Mouse (Mus musculus) CD8-positive naive resting alpha-beta T cell, adult 2 months (primary cell): ENCODE results near the gene Nav1.

Experiments
- DNase-seq, 2 experiments: peaks; one replicate each; pipeline ENCODE4 v3.0.0; 2022; ENCODE audit warnings: low read depth in 2 of 2, low spot score in 2 of 2

Nav1 gene

GRCm38 (mm10) chr1:135583678-135584515 is 23.2 kb downstream of the Nav1 start:
- DNase-seq, result no peak

DNA sequence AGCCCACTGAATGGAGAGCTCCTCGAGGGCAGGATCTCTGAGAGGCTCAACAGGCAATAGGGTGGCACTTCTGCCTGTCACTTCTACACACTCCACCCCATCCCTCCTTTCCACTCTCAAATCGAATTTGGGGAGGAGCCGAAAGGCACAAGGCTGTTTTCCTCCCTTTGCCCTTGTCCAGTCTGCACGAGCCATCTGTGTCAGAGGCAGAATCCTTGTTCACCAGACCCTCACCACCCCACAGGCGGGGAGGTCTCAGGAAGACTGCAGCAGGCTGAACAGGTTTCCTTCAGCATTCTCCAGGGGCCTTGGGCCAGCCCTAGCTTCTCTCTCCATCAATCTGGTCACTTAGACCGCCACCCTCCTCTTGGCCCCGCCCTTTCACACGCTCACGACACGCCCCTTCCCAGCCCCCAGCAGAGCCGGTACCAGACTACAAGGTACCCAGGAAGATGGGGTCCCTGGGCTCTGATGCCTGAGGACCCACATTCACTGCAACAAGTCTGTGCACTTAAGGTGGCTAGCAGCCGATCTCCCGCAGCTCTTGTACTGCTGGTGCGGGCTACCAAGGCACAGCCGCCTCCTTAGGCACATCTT is 23.9 kb downstream of the Nav1 start:
- no peak for DNase-seq

- no peak for DNase-seq
These were observed 26.1 kb downstream of the Nav1 start for GRCm38 (mm10) chr1:135581001-135581400.

DNA sequence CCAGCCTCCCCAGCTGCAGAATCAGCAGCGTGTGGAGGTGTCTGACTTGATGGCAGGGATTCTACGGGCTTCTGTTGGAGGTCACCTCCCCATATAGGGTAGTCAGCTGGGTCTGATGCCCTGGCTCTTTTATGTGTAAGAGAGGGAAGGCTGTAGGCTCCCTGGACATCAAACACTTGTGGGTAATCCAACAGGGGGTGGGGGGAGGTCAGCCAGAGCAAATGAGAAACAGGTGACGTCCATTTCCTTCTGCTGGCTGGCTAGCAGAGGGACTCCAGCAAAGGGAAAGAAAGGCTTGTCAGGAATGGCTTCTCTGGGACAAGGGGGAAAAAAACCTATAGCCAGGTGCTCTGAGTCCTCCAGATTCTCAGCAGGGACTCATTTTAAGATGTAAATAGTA is 28.0 kb downstream of the Nav1 start:
- DNase-seq, result no peak

GRCm38 (mm10) chr1:135577793-135578192 is 29.3 kb downstream of the Nav1 start:
- DNase-seq, result no peak

GRCm38 (mm10) chr1:135575393-135575792 is 31.7 kb downstream of the Nav1 start:
- no peak for DNase-seq

DNA sequence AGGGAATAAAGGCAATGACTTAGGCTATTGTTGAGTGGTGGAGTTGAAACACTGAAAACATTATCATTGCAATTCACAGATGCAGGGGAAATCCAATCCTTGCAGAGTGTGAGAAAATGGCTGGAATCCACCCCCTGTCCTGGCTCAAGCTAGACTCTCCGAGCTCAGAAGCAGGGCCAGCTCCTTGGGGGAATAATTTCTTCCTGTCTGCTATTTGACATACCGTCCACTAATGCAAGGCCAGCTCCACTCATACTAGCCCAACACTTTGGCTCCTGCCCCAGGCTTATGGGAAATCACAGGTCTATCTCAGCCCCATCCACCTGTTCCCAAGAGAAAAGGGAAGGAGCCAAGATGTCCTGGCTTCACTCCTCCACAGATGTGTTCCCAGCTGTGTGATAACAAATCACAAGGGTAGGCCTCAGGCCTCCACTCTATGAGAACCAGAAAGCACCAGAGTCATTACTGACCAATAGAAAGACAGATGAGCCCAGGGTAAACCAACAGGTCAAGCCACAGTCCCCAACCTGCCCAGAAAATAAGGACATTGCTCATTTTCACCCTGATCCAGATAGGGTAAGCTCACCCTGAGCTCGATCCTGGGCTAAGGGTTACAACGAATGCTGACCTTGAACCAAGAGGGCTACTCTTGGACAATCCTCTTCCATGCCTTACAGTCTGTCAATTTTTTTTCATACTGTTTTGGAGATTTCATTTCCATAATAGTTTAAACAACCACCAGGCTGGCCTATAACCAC is 32.5 kb downstream of the Nav1 start:
- DNase-seq, result no peak

DNA sequence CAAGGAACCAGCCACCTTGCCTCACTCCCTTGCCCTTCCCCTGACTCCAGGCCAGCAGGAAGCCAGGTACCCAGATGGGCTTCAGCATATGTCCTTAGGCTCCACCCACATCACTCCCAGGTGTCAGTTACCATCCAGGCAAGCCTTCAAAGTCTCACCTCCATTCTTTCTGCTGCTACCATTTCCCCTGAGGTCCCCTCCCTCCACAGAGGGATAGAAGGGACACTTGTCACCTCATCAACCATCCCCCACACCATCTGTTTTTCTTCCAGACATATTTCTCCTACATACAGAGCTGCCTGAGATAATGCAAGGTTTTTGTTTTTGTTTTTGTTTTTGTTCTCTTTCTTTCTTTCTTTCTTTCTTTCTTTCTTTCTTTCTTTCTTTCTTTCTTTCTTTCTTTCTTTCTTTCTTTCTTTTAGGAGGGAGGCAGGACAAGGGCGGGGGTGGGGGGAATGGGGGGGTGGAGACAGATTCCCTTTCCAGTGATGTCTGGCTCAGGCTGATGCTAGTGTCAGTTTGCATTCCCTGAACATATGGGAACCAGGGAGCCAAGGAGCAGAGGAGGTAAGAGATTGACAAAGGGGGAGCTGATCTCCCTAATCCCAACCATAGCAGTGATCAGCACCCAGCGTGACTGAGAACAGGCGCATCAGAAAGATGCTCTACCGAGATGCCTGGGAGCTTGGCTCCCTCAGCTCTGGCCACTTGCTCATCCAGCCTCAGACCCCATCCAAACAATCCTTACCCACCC is 34.8 kb downstream of the Nav1 start:
- no peak for DNase-seq

DNA sequence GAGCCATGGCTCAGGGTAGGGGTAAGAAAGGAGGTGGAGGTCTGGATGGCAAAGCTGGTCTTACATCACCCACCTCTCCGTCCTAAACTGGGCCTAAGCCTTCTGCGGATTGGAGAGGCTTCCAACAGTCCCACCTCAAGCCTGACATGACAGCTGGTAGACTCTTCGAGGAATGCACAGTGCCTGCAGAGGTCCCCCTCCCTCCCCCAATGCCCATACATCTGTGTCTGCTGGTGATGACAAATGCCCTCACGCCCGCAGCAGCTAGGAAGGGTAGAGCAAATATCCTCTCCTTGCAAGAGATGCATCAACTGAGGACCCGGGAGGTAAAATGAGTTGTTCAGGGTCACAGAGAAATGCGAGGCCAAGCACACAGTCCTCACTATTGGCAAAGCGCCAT is 39.0 kb downstream of the Nav1 start:
- DNase-seq, result no peak

DNA sequence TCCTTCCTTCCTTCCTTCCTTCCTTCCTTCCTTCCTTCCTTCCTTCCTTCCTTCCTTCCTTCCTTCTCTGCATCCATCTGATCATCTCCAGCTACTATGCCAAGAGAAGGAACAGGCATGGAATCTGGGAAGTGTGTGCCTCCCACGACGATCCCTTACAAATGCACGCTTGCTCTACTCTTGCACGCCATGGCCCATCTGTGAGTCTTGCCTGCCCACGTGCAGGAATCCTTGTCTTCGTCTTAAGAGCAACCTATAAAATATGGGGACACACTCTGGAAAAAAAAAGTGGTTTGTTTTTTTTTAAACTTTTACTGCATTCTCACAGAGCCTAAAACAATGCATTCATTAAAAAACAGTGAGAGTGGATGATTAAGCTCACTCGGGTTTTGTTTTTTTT is 40.5 kb downstream of the Nav1 start:
- DNase-seq, result no peak

DNA sequence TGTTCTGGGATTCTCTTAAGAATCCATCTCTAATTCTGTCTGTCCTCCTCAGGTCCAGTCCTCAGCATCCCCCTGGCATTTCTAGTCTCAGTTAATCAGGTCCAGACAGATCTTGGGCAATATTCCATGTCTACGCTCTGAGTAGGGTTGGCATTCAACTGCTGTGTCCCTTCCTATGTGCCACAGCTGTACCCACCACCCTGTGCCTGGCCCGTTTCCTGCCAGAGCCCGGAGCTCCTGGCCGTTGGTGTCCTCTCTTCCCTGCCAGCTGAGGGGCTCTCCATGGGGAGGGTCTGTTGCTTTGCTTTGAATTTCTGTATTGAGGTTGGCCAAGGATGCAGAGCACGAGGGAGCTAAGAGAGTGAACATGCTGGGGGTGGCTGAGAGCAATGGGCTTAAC is 41.3 kb downstream of the Nav1 start:
- no peak for DNase-seq

GRCm38 (mm10) chr1:135564660-135565519 is 42.2 kb downstream of the Nav1 start:
- no peak for DNase-seq

- no peak for DNase-seq
These were observed 43.2 kb downstream of the Nav1 start for GRCm38 (mm10) chr1:135563781-135564414.

DNA sequence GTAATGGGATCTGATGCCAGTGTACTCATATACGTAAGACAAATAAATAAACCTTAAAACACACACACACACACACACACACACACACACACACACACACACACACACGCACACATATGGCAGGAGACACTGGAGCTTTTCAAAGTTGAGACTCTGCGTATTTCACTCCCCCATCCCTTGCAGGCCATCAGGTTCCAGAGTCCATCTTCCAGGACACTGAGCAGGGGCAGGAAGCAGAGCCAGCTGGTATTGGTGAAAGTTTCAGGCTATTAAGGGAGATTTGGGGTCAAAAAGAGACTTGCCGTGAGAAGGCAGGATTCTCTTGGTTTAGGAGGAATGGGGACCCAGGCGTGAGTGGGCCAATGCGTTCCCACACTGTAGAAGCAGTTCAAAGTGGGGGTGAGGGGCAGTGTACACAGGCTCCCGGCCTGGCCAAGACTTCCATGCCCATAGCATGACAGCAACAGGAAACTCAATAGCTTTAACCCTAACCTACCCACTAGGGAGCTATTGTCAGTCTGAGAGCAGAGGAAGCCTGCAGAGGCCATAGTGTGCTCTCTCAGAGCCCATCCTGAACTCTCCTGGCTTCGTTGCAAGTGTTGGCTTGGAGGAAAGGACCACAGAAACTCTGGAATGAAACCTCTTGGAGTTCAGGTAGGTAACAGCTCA is 44.0 kb downstream of the Nav1 start:
- DNase-seq, result no peak

DNA sequence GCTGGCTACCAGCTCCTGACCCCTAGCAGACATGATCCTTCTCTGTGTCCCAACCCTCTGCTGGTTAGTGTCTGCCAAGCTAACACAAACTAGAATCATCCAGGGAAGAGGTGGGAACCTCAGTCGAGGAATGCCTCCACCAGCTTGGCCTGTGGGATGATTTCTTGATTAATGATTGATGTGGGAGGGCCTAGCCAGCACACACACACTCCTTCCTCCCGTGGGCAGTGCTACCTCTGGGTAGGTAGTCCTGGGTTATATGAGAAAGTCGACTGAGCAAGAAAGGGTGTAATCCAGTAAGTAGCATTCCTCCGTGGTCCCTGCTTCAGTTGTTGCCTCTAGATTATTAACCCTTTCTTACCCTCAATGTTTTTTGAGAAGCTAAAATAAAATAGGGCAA is 45.0 kb downstream of the Nav1 start:
- no peak for DNase-seq

DNA sequence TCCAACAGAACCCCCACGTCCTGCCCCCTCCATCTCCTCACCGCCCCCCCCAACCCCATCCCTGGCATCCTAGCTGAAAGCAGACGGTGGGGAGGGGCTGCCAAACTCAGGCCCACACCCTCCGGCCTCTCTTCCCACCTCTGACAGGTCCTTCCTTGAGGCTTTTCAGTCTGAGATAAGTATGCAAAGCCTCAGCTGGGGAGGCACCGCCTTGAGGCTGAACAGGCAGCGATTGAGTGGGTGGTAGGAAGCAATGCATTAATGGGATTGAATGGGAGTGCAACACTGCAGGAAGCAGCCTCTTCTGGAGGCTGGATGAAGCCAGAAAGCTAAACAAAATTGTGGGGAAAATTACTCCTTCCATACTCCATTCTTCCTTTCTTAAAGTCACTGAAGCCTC is 45.8 kb downstream of the Nav1 start:
- DNase-seq, result no peak

DNA sequence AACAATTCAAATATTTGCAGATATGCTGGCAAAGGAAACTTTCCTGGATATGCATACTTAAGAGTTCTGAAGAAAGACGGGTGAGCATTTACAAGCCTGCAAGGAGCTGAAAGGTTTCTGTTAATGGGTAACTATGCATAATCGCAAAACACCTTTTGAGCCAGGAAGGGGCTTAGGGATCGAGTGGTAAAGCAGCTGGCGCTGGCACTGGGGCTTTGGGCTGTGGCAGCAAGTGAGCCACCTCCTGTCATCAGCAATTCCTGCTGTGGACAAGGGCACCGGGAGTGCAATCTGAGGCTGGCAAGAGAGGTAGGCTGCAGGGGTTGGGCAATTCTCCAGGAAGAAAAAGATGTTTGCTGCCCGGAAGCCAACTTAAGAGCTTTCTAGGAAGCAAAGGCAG is 49.1 kb downstream of the Nav1 start:
- no peak for DNase-seq

- DNase-seq, result no peak
These were observed 51.2 kb downstream of the Nav1 start for GRCm38 (mm10) chr1:135555885-135556284.

DNA sequence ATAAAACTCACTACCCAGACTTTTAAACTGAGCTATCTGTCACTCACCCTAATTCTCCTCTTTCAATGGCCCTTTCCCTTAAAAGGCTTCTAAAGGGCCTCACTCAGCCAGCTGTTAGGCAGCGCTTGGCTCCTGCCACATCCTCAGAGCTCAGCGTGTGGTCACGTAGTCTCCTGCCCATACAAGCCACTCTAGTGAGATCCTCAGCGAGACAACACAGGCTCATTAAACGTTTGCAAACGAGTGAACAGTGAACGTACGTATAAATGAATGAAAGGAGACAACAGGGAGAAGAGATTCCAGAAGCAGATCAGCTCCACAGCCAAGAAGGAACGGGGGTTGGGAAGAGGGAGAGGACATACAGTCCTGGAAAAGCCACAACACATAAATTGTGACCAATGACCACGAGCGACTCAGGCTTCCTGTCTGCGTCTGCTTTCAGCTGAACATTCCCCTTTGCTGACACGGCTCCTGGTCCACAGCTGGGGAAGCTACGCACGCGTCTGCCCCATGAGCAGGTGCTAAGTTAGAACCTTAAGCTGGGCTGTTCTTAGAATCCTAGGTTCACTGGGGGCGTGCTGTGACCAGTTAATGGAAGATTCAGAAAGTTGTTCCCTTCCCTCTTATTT is 52.3 kb downstream of the Nav1 start:
- no peak for DNase-seq
